Mouse (Mus musculus) neural tube, embryonic 14.5 days (tissue): ENCODE measurements around the gene Pdk3. TPM values are rescaled to one million over a fixed set of nuclear protein-coding genes. Genes with fewer than 3 reads are reported as not detected.

Experiments
- ATAC-seq: fragments of 200-750 bp; cut with Nextera tagmentation; 2 replicates; pipeline ENCODE4 v1.8.0; 2017; ENCODE audit warnings: low read depth, mild to moderate bottlenecking, moderate TSS enrichment, moderate library complexity
- H3K27ac ChIP-seq: fragments of 300-500 bp; sonication (generic); 2 replicates; pipeline ENCODE4 v1.5.1; 2014; ENCODE audit warnings: low read depth, mild to moderate bottlenecking, control low read depth, low read length, moderate library complexity, mixed read lengths
- H3K27me3 ChIP-seq: fragments of 300-500 bp; sonication (generic); 2 replicates; pipeline ENCODE4 v1.6.1; 2014; ENCODE audit warnings: low read length; ENCODE audit not compliant: control insufficient read depth, insufficient read depth
- H3K36me3 ChIP-seq: fragments of 300-500 bp; sonication (generic); 2 replicates; pipeline ENCODE4 v1.6.1; 2014; ENCODE audit warnings: low read length, mixed read lengths; ENCODE audit not compliant: control insufficient read depth, insufficient read depth
- H3K4me1 ChIP-seq: fragments of 300-500 bp; sonication (generic); 2 replicates; pipeline ENCODE4 v1.6.1; 2014; ENCODE audit warnings: low read length; ENCODE audit not compliant: control insufficient read depth, insufficient read depth
- H3K4me2 ChIP-seq: fragments of 300-500 bp; sonication (generic); 2 replicates; pipeline ENCODE4 v1.6.1; 2014; ENCODE audit warnings: mild to moderate bottlenecking, low read depth, low read length, control low read depth
- H3K4me3 ChIP-seq: fragments of 300-500 bp; sonication (generic); 2 replicates; pipeline ENCODE4 v1.5.1; 2014; ENCODE audit warnings: low read depth, low read length, control low read depth, mixed read lengths
- H3K9ac ChIP-seq: fragments of 300-500 bp; sonication (generic); replicated peaks from 2 replicates; pipeline ENCODE4 v1.6.1; 2014; ENCODE audit warnings: low read depth, mild to moderate bottlenecking, control low read depth, low read length, mixed read lengths
- H3K9me3 ChIP-seq: fragments of 300-500 bp; sonication (generic); 2 replicates; pipeline ENCODE4 v1.6.1; 2016; ENCODE audit warnings: low read length; ENCODE audit not compliant: control insufficient read depth
- WGBS: fragments of 180-500 bp; shearing (Covaris S2); extraction: QIAGEN DNeasy Blood & Tissue Kit; methylation state at CpG from one replicate; pipeline ENCODE4 v1.1.7; 2014; 5-methylcytosine and 5-hydroxymethylcytosine counted together
- polyA plus RNA-seq: library from polyadenylated mRNA; unstranded; fragments of >200 nt; fragmentation: Nextera tagmentation; extraction: Ambion mirVana; gene quantifications from 2 replicates; pipeline ENCODE4 v1.2.1, GENCODE M21; 2014

Gene Pdk3
- polyA plus RNA-seq, 1 experiment from 2014 or later = 22.5 TPM

DNA sequence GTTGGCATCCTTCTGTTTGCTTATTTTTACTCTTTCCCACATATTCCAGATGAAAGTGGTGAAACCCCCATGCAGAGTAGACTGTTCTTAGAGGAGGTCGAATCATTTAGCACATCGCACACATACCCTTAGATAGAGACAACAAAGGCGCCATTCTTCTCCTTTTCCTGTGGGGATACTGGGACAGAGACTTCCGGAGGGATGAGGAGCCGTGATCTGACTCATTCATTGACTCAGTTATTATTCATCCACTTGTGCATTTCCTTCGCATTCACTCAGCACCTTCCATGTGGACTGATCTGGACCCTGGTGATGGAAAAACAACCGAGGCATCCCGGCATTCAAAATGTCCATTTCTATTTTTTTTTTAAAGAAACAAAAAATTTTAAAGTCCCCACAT lies 101.1 kb downstream of the Pdk3 start:
- Histone ChIP-seq H3K4me1 (no peaks in the 10 kb centered on the region), H3K27me3 (no peaks in the 10 kb centered on the region), H3K27ac (no peak overlapping the region), H3K9me3 (no peaks in the 10 kb centered on the region), H3K4me2 (no peak overlapping the region), H3K4me3 (no peak overlapping the region), H3K36me3 (no peaks in the 10 kb centered on the region), H3K9ac (no peak overlapping the region)
- WGBS = 70% methylated on average over 8 of the region's 8 CpGs
- ATAC-seq = no peak

- no peaks in the 10 kb centered on the region for H3K36me3 ChIP-seq
- ATAC-seq = no peak
- no peaks in the 10 kb centered on the region for H3K4me1 ChIP-seq
- no peaks in the 10 kb centered on the region for H3K27me3 ChIP-seq
- H3K27ac ChIP-seq = no peak overlapping the region
- no peak overlapping the region for H3K4me3 ChIP-seq
- no peaks in the 10 kb centered on the region for H3K9me3 ChIP-seq
- no peak overlapping the region for H3K9ac ChIP-seq
- WGBS = 87% methylated on average over 1 of the region's 1 CpGs
- H3K4me2 ChIP-seq = no peak overlapping the region
These were observed 102.5 kb downstream of the Pdk3 start for GRCm38 (mm10) chrX:93729529-93729928.

Other genes starting within 250 kb of the Pdk3 start
- 4.5 and 4.6 TPM in 2 replicates for gene Pola1, start 200.0 kb downstream of the Pdk3 start, polyA plus RNA-seq
- gene Pcyt1b, start 177.3 kb downstream of the Pdk3 start, polyA plus RNA-seq = 22.0 and 24.9 TPM in 2 replicates
- gene AU015836, start 136.5 kb upstream of the Pdk3 start, polyA plus RNA-seq = not detected in 2 replicates